Mouse (Mus musculus): Measurements from ENCODE around the gene Fry. TPM values are rescaled to one million over a fixed set of nuclear protein-coding genes. Genes with fewer than 3 reads are reported as not detected.

The Fry gene
- total and polyA plus RNA-seq, 2 experiments from 2014 or later, result 47.6 to 130 TPM

DNA sequence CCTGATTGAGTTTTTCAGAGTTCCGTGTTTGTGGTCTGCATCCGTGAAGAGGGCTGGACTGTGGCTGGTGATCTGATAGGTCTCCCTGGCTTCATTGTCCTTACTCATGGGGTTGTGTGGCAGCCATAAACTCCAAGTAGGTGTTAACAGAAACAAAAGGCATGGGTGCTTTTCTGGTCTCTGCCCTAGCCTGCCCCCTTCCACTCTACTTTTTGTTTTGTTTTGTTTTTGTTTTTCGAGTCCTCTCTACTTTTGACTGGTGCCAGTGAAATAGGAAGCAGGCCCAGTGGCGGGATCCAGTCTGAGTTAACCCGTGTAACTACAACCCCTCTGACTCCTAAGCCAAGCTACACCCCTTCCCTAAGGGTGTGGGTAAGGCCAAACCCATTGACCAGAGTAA, 48.4 kb downstream of the Fry start:
- no peak for ATAC-seq
- H3K9me3 ChIP-seq (ENCODE audit: low read length), result no peaks in the 10 kb centered on the region

DNA sequence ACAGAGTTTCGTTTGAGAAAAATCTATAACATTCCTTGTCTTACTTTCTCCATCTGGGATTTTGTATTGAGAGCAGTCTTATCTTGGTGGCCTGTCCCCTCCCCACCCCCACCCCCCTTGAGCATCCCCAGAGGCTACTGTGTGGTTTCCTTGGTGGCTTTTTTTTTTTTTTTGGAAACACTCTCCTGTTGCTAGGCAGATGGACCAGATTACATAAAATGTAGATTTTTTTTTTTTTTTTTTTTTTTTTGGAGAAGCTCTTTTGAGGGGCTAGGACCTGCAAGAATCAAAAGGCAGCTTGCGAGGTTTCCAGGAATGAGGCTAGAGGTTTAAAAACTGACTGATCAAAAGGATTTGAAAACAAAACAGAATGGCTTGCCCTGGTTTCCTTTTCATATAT, 48.8 kb downstream of the Fry start:
- ATAC-seq, result no peak
- H3K4me1 ChIP-seq (ENCODE audit: insufficient read depth), result no peaks in the 10 kb centered on the region; the same call in 1 of the 2 replicates
- no peaks in the 10 kb centered on the region for H3K27me3 ChIP-seq (ENCODE audit: insufficient read depth, low read length)
- WGBS, result 39% methylated on average over 2 of the region's 2 CpGs
- H3K9ac ChIP-seq, result no peak overlapping the region
- no peak overlapping the region for H3K4me2 ChIP-seq (ENCODE audit: low read depth)
- no peak for TF ChIP-seq CTCF (IDR thresholded peaks at IDR 0.05; ENCODE audit: low read depth)
- no peaks in the 10 kb centered on the region for H3K9me3 ChIP-seq (ENCODE audit: low read length)
- no peak overlapping the region for H3K27ac ChIP-seq (ENCODE audit: low read depth, low read length)
- H3K36me3 ChIP-seq (ENCODE audit: insufficient read depth), result no peaks in the 10 kb centered on the region
- H3K4me3 ChIP-seq (ENCODE audit: low read depth, low read length), result no peak overlapping the region
- DNase-seq, result no peak

More for the DNA sequence above, 48.4 kb downstream of the Fry start:
- Histone ChIP-seq H3K27ac (ENCODE audit: low read depth, low read length) (no peak overlapping the region), H3K4me3 (ENCODE audit: low read depth, low read length) (no peak overlapping the region), H3K4me1 (ENCODE audit: insufficient read depth) (no peaks in the 10 kb centered on the region; the same call in 1 of the 2 replicates), H3K4me2 (ENCODE audit: low read depth) (no peak overlapping the region), H3K9ac (no peak overlapping the region), H3K36me3 (ENCODE audit: insufficient read depth) (no peaks in the 10 kb centered on the region), H3K27me3 (ENCODE audit: insufficient read depth, low read length) (no peaks in the 10 kb centered on the region)
- no peak for DNase-seq
- no peak for TF ChIP-seq CTCF (IDR thresholded peaks at IDR 0.05; ENCODE audit: low read depth)
- 82% methylated on average over 5 of the region's 5 CpGs for whole genome bisulfite sequencing

DNA sequence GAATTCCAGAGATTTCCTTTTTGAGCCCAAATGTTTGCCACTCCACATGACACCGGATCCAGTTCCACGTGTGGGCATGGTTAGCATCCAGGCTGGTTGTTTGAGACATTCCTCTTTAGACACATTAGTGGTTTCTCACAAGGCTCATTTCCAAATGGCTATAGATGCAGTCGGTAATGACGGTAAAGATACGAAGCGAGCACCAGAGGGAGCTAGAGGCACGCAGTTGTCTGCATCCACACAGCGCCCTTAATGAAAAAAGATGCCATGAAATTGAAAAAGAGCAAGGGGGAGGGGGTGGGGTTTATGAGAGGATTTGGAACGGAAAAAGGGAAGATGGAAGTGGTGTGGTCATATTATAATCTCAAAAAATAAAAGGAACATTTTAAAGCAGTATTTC, 50.3 kb downstream of the Fry start:
- H3K9me3 ChIP-seq (ENCODE audit: low read length), result no peaks in the 10 kb centered on the region
- peak; percentile 93 for ATAC-seq
- 1% methylated on average over 9 of the region's 9 CpGs for WGBS
- peak; percentile 92 for DNase-seq
- no peak overlapping the region for H3K4me2 ChIP-seq (ENCODE audit: low read depth)
- no peak overlapping the region for H3K9ac ChIP-seq
- TF ChIP-seq CTCF (IDR thresholded peaks at IDR 0.05; ENCODE audit: low read depth), result peak; percentile 87
- no peaks in the 10 kb centered on the region for H3K36me3 ChIP-seq (ENCODE audit: insufficient read depth)
- no peaks in the 10 kb centered on the region; the same call in 1 of the 2 replicates for H3K4me1 ChIP-seq (ENCODE audit: insufficient read depth)
- no peak overlapping the region for H3K4me3 ChIP-seq (ENCODE audit: low read depth, low read length)
- no peak overlapping the region for H3K27ac ChIP-seq (ENCODE audit: low read depth, low read length)
- no peaks in the 10 kb centered on the region for H3K27me3 ChIP-seq (ENCODE audit: insufficient read depth, low read length)

DNA sequence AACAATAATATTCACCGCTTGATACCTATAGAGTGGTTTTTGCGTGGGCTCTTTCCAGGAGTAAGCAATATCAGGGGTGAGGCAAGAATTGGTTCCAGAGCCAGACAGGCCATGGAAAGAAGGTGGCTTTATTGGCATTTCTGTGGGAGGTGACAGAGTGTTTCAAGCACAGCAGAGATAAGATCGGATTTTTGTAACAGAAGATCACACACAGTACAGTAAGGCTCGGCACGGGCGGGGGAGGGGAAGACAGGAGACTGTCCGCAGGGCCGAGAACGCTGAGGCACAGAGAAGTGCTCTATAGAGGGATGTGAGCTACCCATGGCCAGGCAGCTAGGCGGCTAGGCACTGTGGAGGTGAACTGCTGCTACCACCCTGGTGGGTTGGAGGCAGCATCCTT, 53.1 kb downstream of the Fry start:
- no peak for TF ChIP-seq CTCF (IDR thresholded peaks at IDR 0.05; ENCODE audit: low read depth)
- H3K9ac ChIP-seq, result no peak overlapping the region
- 77% methylated on average over 10 of the region's 10 CpGs for WGBS
- H3K27me3 ChIP-seq (ENCODE audit: insufficient read depth, low read length), result no peaks in the 10 kb centered on the region
- no peak overlapping the region for H3K27ac ChIP-seq (ENCODE audit: low read depth, low read length)
- no peak overlapping the region for H3K4me2 ChIP-seq (ENCODE audit: low read depth)
- ATAC-seq (no peak), DNase-seq (no peak)
- no peaks in the 10 kb centered on the region for H3K4me1 ChIP-seq (ENCODE audit: insufficient read depth)
- H3K4me3 ChIP-seq (ENCODE audit: low read depth, low read length), result no peak overlapping the region
- H3K36me3 ChIP-seq (ENCODE audit: insufficient read depth), result no peaks in the 10 kb centered on the region
- H3K9me3 ChIP-seq (ENCODE audit: low read length), result 0 out of 2 replicates have a peak, but pooled peaks cover 4% of the 10 kb centered on the region

DNA sequence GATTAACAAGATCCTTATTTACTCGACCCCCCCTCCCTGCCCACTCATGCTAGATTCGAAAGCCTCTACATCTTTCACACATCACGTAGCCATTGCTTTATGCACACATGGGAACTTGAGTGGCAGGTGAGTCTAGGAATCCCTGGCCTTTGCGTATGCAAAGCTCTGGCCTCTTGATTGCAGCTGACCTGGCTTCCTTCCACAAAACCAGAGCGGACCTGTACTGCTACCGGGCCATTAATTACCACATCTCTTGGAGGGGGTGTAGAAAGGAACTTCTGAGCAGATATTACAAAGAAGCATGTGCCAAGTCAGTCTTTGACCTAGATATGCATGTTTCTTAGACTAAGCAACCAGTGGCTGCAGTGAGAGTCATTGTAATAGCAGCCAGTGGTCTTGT, 55.4 kb downstream of the Fry start:
- no peak for TF ChIP-seq CTCF (IDR thresholded peaks at IDR 0.05; ENCODE audit: low read depth)
- Histone ChIP-seq H3K36me3 (ENCODE audit: insufficient read depth) (no peaks in the 10 kb centered on the region), H3K4me1 (ENCODE audit: insufficient read depth) (no peaks in the 10 kb centered on the region), H3K9me3 (ENCODE audit: low read length) (0 out of 2 replicates have a peak, but pooled peaks cover 4% of the 10 kb centered on the region), H3K4me2 (ENCODE audit: low read depth) (no peak overlapping the region), H3K27ac (ENCODE audit: low read depth, low read length) (no peak overlapping the region), H3K4me3 (ENCODE audit: low read depth, low read length) (no peak overlapping the region), H3K9ac (no peak overlapping the region), H3K27me3 (ENCODE audit: insufficient read depth, low read length) (no peaks in the 10 kb centered on the region)
- DNase-seq (no peak), ATAC-seq (no peak)
- WGBS, result 84% methylated on average over 6 of the region's 6 CpGs

DNA sequence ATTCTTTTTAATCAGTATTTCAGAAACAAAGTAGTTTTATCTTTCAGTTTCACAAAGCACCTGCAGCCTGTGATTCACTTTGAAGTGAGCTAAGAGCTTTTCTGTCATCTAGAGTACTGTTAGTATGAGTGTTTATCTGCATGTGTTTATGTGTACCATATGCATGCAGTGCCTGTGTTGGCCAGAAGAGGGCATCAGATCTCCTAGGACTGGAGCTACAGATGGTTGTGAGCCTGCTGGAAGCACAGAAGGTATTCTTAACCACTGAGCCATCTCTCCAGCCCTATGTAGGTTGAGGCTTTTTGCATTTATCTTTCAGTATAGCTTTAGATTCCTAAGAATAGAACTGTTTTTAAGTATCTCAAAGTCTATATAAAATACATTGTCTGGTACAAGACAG, 56.5 kb downstream of the Fry start:
- peak; percentile 28 for TF ChIP-seq CTCF (IDR thresholded peaks at IDR 0.05; ENCODE audit: low read depth)
- Histone ChIP-seq H3K4me3 (ENCODE audit: low read depth, low read length) (no peak overlapping the region), H3K4me2 (ENCODE audit: low read depth) (no peak overlapping the region), H3K9ac (no peak overlapping the region), H3K9me3 (ENCODE audit: low read length) (0 out of 2 replicates have a peak, but pooled peaks cover 4% of the 10 kb centered on the region), H3K27ac (ENCODE audit: low read depth, low read length) (no peak overlapping the region), H3K36me3 (ENCODE audit: insufficient read depth) (no peaks in the 10 kb centered on the region), H3K4me1 (ENCODE audit: insufficient read depth) (no peaks in the 10 kb centered on the region), H3K27me3 (ENCODE audit: insufficient read depth, low read length) (no peaks in the 10 kb centered on the region)
- DNase-seq (no peak), ATAC-seq (no peak)

DNA sequence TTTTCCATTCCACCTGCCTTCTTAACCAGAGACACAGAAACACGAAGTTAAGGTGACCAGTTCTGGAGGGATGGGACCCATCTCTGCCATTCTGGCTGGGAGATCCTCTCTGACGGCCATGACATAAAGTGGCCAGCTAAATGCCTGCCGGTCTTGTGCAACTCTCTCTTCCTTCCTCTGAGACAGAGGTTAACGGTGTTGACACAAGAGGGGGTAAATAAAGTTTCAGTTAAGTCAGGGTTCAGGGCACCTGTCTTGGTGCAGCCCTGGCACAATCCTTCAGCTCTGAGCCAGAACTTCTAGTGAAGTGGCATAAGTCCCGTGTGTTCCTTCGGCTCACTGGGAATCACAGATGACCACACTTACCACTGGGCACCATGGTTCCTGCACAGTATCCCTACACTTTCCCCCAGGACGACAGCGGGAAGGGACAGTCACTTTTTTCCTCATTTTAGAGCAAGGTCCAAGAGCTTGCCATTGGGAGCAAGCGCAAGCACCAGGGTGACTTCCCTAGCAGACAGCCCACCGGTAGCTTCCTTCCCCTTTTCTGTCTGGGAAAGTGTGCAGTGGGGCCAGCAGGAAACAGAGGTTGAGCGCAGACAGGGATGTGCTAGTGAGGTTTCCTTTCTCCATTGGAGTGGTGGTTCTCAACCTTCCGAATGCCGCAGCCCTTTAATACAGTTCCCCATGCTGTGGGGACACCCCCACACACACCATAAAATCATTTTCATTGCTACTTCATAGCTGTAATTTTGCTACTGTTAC, 58.0 kb downstream of the Fry start:
- no peak overlapping the region for H3K9ac ChIP-seq
- WGBS, result 88% methylated on average over 13 of the region's 13 CpGs
- H3K27me3 ChIP-seq (ENCODE audit: insufficient read depth, low read length), result no peaks in the 10 kb centered on the region
- no peaks in the 10 kb centered on the region for H3K36me3 ChIP-seq (ENCODE audit: insufficient read depth)
- TF ChIP-seq CTCF (IDR thresholded peaks at IDR 0.05; ENCODE audit: low read depth), result no peak
- H3K9me3 ChIP-seq (ENCODE audit: low read length), result 0 out of 2 replicates have a peak, but pooled peaks cover 4% of the 10 kb centered on the region
- H3K4me1 ChIP-seq (ENCODE audit: insufficient read depth), result no peaks in the 10 kb centered on the region
- no peak for DNase-seq
- H3K4me3 ChIP-seq (ENCODE audit: low read depth, low read length), result no peak overlapping the region
- no peak overlapping the region for H3K27ac ChIP-seq (ENCODE audit: low read depth, low read length)
- no peak for ATAC-seq
- H3K4me2 ChIP-seq (ENCODE audit: low read depth), result no peak overlapping the region
